Mouse (Mus musculus) erythroblast, adult 5-6 weeks (primary cell): ENCODE measurements around the gene Hnf1a. TPM values are rescaled to one million over a fixed set of nuclear protein-coding genes. Genes with fewer than 3 reads are reported as not detected.

Experiments
- ATAC-seq: replicated peaks from 2 replicates; pipeline ENCODE4 v1.8.0; 2016; ENCODE audit warnings: moderate number of reproducible peaks, mild to moderate bottlenecking, moderate TSS enrichment, inconsistent platforms; ENCODE audit not compliant: poor library complexity, low FRiP score, severe bottlenecking
- total RNA-seq, 2 experiments: library from RNA; stranded (forward) in 1 of 2; stranded (reverse) in 1 of 2; fragments of 150-400 nt in 1 of 2; fragments of 200-764, 138-1000 nt in 1 of 2; gene quantifications; 2 replicates each; pipeline versions ENCODE4 v1.2.3 to v1.2.4; 2015 to 2017; ENCODE audit warnings: low replicate concordance in 2 of 2

The Hnf1a gene
- total RNA-seq, 2 experiments from 2014 or later: not detected

GRCm38 (mm10) chr5:114980122-114980748 is 9.3 kb upstream of the Hnf1a start:
- ATAC-seq: peak; percentile 56

DNA sequence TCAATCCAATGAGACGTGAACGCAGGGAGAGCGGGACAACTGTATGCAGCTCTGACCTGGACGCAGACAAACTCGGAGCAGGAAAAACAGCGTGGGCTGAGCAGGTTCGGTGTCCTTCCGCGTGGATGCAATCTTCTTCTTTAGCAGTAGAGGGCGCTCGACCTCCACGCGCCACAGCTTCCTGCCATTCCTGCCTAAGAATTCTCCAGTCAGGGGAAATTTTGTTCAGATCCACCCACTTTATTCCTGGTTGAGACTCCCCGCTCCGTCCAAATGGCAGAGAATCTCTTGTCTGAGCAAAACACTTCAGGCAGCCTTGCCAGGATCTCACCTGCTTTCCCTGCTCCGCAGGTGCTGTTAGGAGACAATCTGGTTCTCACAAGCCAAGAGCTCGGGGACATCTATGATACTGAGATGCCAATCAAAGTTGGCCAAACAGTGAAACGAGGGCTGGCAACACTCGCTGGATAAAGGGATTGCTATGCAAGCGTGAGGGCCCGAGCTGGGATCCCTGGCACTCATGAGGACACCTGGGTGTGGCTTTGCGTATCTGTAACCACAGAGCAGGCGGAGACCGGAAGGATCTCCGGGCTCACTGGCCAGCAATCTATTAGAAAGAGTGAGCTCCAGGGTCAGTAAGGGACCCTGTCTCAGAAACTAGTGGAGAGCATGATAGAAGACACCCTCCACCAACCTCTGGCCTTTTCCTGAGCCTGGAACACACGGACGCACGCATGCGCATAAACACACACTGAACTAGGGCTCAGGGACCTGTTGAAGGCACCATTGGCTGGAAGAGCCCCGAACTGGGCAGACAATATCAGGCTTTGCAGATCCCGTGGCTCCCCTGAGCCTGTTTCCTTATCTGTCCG is 8.6 kb upstream of the Hnf1a start:
- peak; percentile 95 for ATAC-seq

DNA sequence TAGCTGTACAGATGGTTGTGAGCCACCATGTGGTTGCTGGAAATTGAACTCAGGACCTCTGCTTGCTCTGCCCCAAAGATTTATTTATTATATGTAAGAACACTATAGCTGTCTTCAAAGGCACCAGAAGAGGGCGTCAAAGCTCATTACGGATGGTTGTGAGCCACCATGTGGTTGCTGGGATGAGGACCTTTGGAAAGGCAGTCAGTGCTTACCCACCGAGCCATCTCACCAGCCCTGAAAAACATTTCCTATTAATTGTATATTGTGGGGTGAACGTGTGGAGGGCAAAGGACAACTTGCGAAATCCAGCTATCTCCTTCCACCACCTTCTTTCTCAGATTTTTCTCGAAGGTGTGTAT is 8.0 kb upstream of the Hnf1a start:
- ATAC-seq: peak; percentile 27

DNA sequence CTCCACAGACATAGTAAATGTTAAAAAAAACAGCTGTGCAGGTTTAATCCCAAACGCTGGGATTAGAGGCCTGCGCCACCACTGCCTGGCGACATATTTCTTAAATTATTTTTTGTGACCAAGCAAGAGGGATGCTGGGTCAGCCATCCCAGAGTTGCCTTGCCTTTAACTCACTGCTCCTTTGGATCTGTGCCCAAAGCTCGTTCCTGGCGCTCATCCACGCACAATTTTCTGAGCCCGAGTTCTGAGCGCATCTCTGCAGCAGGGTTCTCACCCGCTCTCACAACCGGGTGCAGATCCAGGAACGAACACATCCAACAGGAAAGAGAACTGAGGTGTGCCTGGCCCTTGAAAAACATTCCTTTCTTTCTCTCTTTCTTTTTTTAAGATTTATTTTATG is 7.6 kb upstream of the Hnf1a start:
- no peak for ATAC-seq

GRCm38 (mm10) chr5:114976935-114977334 is 6.0 kb upstream of the Hnf1a start:
- ATAC-seq: no peak

DNA sequence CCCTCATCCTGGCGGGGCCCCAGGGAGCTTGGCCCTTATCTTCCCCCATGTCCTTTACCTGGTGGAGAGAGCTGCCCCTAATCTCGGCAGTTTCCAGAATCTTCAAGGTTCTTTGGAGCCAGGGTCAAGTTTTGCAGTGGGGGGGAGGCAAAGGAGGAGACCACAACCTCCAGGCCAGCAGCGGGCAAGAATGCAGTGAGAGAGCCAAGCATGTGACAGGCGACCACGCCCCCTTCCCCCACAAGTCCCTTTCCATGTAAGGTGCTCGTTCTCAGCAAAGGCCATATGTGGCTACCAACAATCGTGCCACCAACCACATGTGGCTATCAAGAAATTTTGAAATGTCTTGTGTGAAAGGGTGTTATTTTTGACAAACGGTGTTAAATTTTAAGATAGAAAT is 2.2 kb upstream of the Hnf1a start:
- ATAC-seq: no peak

GRCm38 (mm10) chr5:114972201-114972600 is 1.3 kb upstream of the Hnf1a start:
- no peak for ATAC-seq

- no peak for ATAC-seq
Observed at GRCm38 (mm10) chr5:114969609-114970215, 1.2 kb downstream of the Hnf1a start.

DNA sequence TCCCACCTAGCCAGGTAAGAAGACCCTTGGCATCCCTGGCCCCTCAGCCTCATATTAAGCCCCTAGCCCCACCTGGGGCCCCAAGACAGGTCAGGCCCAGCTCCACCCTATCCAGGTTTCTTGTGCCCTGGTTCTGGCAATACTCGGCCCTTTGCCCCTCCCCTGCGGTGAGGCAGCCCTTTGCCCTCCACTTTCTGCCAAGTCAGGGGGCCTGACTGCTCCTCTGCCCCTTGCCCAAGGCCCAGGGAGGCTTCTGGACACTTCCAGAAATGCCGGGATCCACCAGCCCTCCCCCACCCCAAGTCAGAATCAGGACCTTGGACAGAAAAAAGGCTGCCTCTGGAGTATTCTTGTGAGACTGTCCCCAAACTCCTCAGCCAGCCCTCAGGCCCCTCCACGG is 1.8 kb downstream of the Hnf1a start:
- no peak for ATAC-seq

- no peak for ATAC-seq
Observed at GRCm38 (mm10) chr5:114968651-114969050, 2.2 kb downstream of the Hnf1a start.

DNA sequence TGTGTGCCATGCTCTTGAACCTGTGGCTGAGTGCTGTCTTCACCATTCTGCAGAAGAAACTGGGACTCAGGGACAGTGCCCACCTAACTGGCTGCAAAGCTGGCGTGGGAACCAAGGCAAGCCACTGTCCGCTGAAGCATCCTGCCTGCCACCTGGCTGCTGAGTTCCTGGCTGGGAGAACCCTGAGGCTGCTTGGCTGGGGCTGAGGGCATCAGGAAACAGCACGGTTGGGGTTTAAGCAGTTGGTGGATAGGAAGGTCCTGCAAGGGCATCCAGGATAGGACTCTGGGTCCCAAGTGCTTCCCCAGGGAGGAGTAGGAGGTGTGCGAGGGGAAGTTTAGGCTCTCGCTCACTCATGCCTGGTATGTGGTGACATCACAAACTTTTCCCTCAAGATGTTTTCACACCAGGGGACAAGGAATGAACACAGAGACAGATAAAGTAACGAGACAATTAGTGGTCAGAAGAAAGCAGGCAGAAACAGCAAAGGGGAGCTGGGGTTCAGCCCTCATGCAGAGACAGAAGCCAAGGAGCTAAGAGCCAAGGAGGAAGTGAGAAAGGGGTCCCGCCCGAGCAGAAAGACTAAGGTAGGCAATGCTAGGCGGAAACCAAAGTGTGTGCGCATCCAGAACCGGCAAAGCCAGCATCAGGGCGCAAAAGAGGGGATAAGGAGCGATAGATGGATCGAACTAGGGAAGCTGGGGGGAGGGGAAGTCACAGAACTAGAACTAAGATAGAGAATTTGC is 3.2 kb downstream of the Hnf1a start:
- ATAC-seq: no peak

- ATAC-seq: no peak
Observed at GRCm38 (mm10) chr5:114964967-114965898, 5.7 kb downstream of the Hnf1a start.

- ATAC-seq: no peak
Observed at GRCm38 (mm10) chr5:114964315-114964966, 6.5 kb downstream of the Hnf1a start.

GRCm38 (mm10) chr5:114961590-114962360 is 9.1 kb downstream of the Hnf1a start:
- no peak for ATAC-seq

- no peak for ATAC-seq
Observed at GRCm38 (mm10) chr5:114958069-114958468, 12.8 kb downstream of the Hnf1a start.

GRCm38 (mm10) chr5:114953326-114953725 is 17.6 kb downstream of the Hnf1a start:
- ATAC-seq: no peak

GRCm38 (mm10) chr5:114951279-114951880 is 19.5 kb downstream of the Hnf1a start:
- ATAC-seq: no peak

- ATAC-seq: no peak
Observed at GRCm38 (mm10) chr5:114950669-114951068, 20.2 kb downstream of the Hnf1a start.
